Mouse (Mus musculus) thymus, postnatal 10 days (tissue): ENCODE measurements around the gene Agap1.

Experiments used
- DNase-seq, 2 experiments: peaks; one replicate each; pipeline ENCODE4 v3.0.0; 2021; ENCODE audit warnings: low spot score in 2 of 2

Gene Agap1

GRCm38 (mm10) chr1:89845487-89845886, 390.9 kb downstream of the Agap1 start:
- DNase-seq: no peak

- no peak for DNase-seq
Observed at GRCm38 (mm10) chr1:89846148-89846547, 391.5 kb downstream of the Agap1 start.

GRCm38 (mm10) chr1:89848356-89849039, 393.9 kb downstream of the Agap1 start:
- DNase-seq: no peak

GRCm38 (mm10) chr1:89849151-89849860, 394.7 kb downstream of the Agap1 start:
- DNase-seq: no peak

GRCm38 (mm10) chr1:89849861-89850230, 395.2 kb downstream of the Agap1 start:
- no peak for DNase-seq

GRCm38 (mm10) chr1:89850681-89851414, 396.2 kb downstream of the Agap1 start:
- no peak for DNase-seq

- no peak for DNase-seq
Observed at GRCm38 (mm10) chr1:89859182-89859581, 404.6 kb downstream of the Agap1 start.

GRCm38 (mm10) chr1:89860017-89860730, 405.6 kb downstream of the Agap1 start:
- no peak for DNase-seq

- DNase-seq: no peak
Observed at GRCm38 (mm10) chr1:89865787-89866186, 411.2 kb downstream of the Agap1 start.

GRCm38 (mm10) chr1:89867847-89868246, 413.2 kb downstream of the Agap1 start:
- DNase-seq: no peak

GRCm38 (mm10) chr1:89870134-89870905, 415.7 kb downstream of the Agap1 start:
- no peak for DNase-seq

- no peak for DNase-seq
Observed at GRCm38 (mm10) chr1:89870906-89871211, 416.3 kb downstream of the Agap1 start.

- no peak for DNase-seq
Observed at GRCm38 (mm10) chr1:89876346-89877072, 421.9 kb downstream of the Agap1 start.

GRCm38 (mm10) chr1:89878496-89878895, 423.9 kb downstream of the Agap1 start:
- no peak for DNase-seq

- no peak for DNase-seq
Observed at GRCm38 (mm10) chr1:89880193-89880592, 425.6 kb downstream of the Agap1 start.

GRCm38 (mm10) chr1:89880834-89881233, 426.2 kb downstream of the Agap1 start:
- DNase-seq: no peak

- DNase-seq: no peak
Observed at GRCm38 (mm10) chr1:89884335-89884734, 429.7 kb downstream of the Agap1 start.

- DNase-seq: no peak
Observed at GRCm38 (mm10) chr1:89885696-89886095, 431.1 kb downstream of the Agap1 start.

- DNase-seq: no peak
Observed at GRCm38 (mm10) chr1:89891400-89891799, 436.8 kb downstream of the Agap1 start.

- no peak for DNase-seq
Observed at GRCm38 (mm10) chr1:89892281-89892680, 437.7 kb downstream of the Agap1 start.

- no peak for DNase-seq
Observed at GRCm38 (mm10) chr1:89895801-89896200, 441.2 kb downstream of the Agap1 start.
